Mouse (Mus musculus): ENCODE results near the gene D330020A13Rik. TPM values are rescaled to one million over a fixed set of nuclear protein-coding genes. Genes with fewer than 3 reads are reported as not detected.

D330020A13Rik gene
- polyA plus RNA-seq, 1 experiment from 2014 or later = not detected

Other genes with a start within 250 kb of the D330020A13Rik start
- not detected in 2 replicates for gene Ninj2, start 201.0 kb upstream of the D330020A13Rik start, polyA plus RNA-seq (2015; fragmentation: Nextera tagmentation; extraction: Ambion mirVana)
- gene B4galnt3, start 195 bp downstream of the D330020A13Rik start, polyA plus RNA-seq (2015; fragmentation: Nextera tagmentation; extraction: Ambion mirVana) = 0.06 and 0.09 TPM in 2 replicates
- 54.0 and 58.4 TPM in 2 replicates for gene Kdm5a, start 69.8 kb downstream of the D330020A13Rik start, polyA plus RNA-seq (2015; fragmentation: Nextera tagmentation; extraction: Ambion mirVana)
- 16.0 and 16.9 TPM in 2 replicates for gene Ccdc77, start 70.0 kb downstream of the D330020A13Rik start, polyA plus RNA-seq (2015; fragmentation: Nextera tagmentation; extraction: Ambion mirVana)
- gene Il17ra, start 168.9 kb downstream of the D330020A13Rik start, polyA plus RNA-seq (2015; fragmentation: Nextera tagmentation; extraction: Ambion mirVana) = 2.9 and 4.4 TPM in 2 replicates
- gene Tmem121b, start 199.4 kb downstream of the D330020A13Rik start, polyA plus RNA-seq (2015; fragmentation: Nextera tagmentation; extraction: Ambion mirVana) = 2.6 and 3.0 TPM in 2 replicates
- 14.5 and 15.3 TPM in 2 replicates for gene Hdhd5, start 237.0 kb downstream of the D330020A13Rik start, polyA plus RNA-seq (2015; fragmentation: Nextera tagmentation; extraction: Ambion mirVana)